Mouse (Mus musculus): ENCODE data around the gene Exoc3l2. TPM values are rescaled to one million over a fixed set of nuclear protein-coding genes. Genes with fewer than 3 reads are reported as not detected.

Gene Exoc3l2
- under 1 TPM in 1 of 2 experiments, not detected in 1; 0.49 TPM for polyA plus RNA-seq (2017; shearing (Covaris generic))

GRCm38 (mm10) chr7:19462884-19463381, at the start of gene Exoc3l2:
Exoc3l2 (plus strand) TSS chr7:19463331.

GRCm38 (mm10) chr7:19458591-19459111, 4.5 kb upstream of the Exoc3l2 start, which contains the start of gene Mark4:
Mark4 (minus strand) TSS chr7:19458821.

GRCm38 (mm10) chr7:19508150-19508923, 45.2 kb downstream of the Exoc3l2 start, which contains the start of the genes Bloc1s3 and Trappc6a:
Bloc1s3 (minus strand) TSS chr7:19508367.
Trappc6a (plus strand) TSS chr7:19508395.

GRCm38 (mm10) chr7:19517652-19518365, 54.7 kb downstream of the Exoc3l2 start, which contains the start of gene Nkpd1:
Nkpd1 (plus strand) TSS chr7:19517838.

Other genes with a start within 250 kb of the Exoc3l2 start
- gene Opa3, start 235.0 kb upstream of the Exoc3l2 start, polyA plus RNA-seq (2017; shearing (Covaris generic)), result 10 to 100 TPM; 17.5 to 19.0 TPM
- 100 to 1,000 TPM; 246 to 417 TPM for gene Vasp, start 191.5 kb upstream of the Exoc3l2 start, polyA plus RNA-seq (2017; shearing (Covaris generic))
- gene Ppm1n, start 183.3 kb upstream of the Exoc3l2 start, polyA plus RNA-seq (2017; shearing (Covaris generic)), result 1 to 10 TPM in 1 of 2 experiments, under 1 TPM in 1; 0.77 to 7.4 TPM
- under 1 TPM; 0.25 to 0.48 TPM for gene Rtn2, start 180.7 kb upstream of the Exoc3l2 start, polyA plus RNA-seq (2017; shearing (Covaris generic))
- 1 to 10 TPM in 1 of 2 experiments, under 1 TPM in 1; 0.52 to 1.4 TPM for gene Fosb, start 153.3 kb upstream of the Exoc3l2 start, polyA plus RNA-seq (2017; shearing (Covaris generic))
- gene Ercc1, start 118.6 kb upstream of the Exoc3l2 start, polyA plus RNA-seq (2017; shearing (Covaris generic)), result 10 to 100 TPM; 74.5 to 80.7 TPM
- gene Cd3eap, start 103.8 kb upstream of the Exoc3l2 start, polyA plus RNA-seq (2017; shearing (Covaris generic)), result 10 to 100 TPM; 10.2 to 19.7 TPM
- gene Ppp1r13l, start 103.6 kb upstream of the Exoc3l2 start, polyA plus RNA-seq (2017; shearing (Covaris generic)), result under 1 TPM; 0.32 to 0.49 TPM
- gene Ercc2, start 81.3 kb upstream of the Exoc3l2 start, polyA plus RNA-seq (2017; shearing (Covaris generic)), result 1 to 10 TPM; 5.6 to 7.5 TPM
- 10 to 100 TPM; 19.5 to 32.4 TPM for gene Klc3, start 59.2 kb upstream of the Exoc3l2 start, polyA plus RNA-seq (2017; shearing (Covaris generic))
- gene Ckm, start 58.6 kb upstream of the Exoc3l2 start, polyA plus RNA-seq (2017; shearing (Covaris generic)), result not detected
- 10 to 100 TPM in 1 of 2 experiments, 1 to 10 TPM in 1; 6.8 to 12.1 TPM for gene Mark4, start 4.5 kb upstream of the Exoc3l2 start, polyA plus RNA-seq (2017; shearing (Covaris generic))
- gene Bloc1s3, start 45.0 kb downstream of the Exoc3l2 start, polyA plus RNA-seq (2017; shearing (Covaris generic)), result 10 to 100 TPM; 11.1 to 14.2 TPM
- 100 to 1,000 TPM in 1 of 2 experiments, 10 to 100 TPM in 1; 98.1 to 104 TPM for gene Trappc6a, start 45.1 kb downstream of the Exoc3l2 start, polyA plus RNA-seq (2017; shearing (Covaris generic))
- gene Nkpd1, start 54.5 kb downstream of the Exoc3l2 start, polyA plus RNA-seq (2017; shearing (Covaris generic)), result under 1 TPM in 1 of 2 experiments, not detected in 1; 0.44 TPM
- gene Ppp1r37, start 99.7 kb downstream of the Exoc3l2 start, polyA plus RNA-seq (2017; shearing (Covaris generic)), result 10 to 100 TPM; 12.9 to 14.4 TPM
- 1 to 10 TPM; 1.1 to 2.9 TPM for gene Zfp296, start 114.0 kb downstream of the Exoc3l2 start, polyA plus RNA-seq (2017; shearing (Covaris generic))
- 100 to 1,000 TPM; 115 to 131 TPM for gene Gemin7, start 114.3 kb downstream of the Exoc3l2 start, polyA plus RNA-seq (2017; shearing (Covaris generic))
- 10 to 100 TPM; 49.2 to 49.9 TPM for gene Clasrp, start 141.2 kb downstream of the Exoc3l2 start, polyA plus RNA-seq (2017; shearing (Covaris generic))
- gene Relb, start 166.1 kb downstream of the Exoc3l2 start, polyA plus RNA-seq (2017; shearing (Covaris generic)), result 10 to 100 TPM; 76.1 to 91.6 TPM
- 100 to 1,000 TPM; 114 to 162 TPM for gene Clptm1, start 201.7 kb downstream of the Exoc3l2 start, polyA plus RNA-seq (2017; shearing (Covaris generic))
- under 1 TPM in 1 of 2 experiments, not detected in 1; 0.38 TPM for gene Apoc2, start 214.6 kb downstream of the Exoc3l2 start, polyA plus RNA-seq (2017; shearing (Covaris generic))
- gene Gm44805, start 218.1 kb downstream of the Exoc3l2 start, polyA plus RNA-seq (2017; shearing (Covaris generic)), result not detected
- gene Apoc4, start 218.1 kb downstream of the Exoc3l2 start, polyA plus RNA-seq (2017; shearing (Covaris generic)), result under 1 TPM in 1 of 2 experiments, not detected in 1; 0.53 TPM
- 1 to 10 TPM in 1 of 2 experiments, under 1 TPM in 1; 0.67 to 3.8 TPM for gene Apoc1, start 229.3 kb downstream of the Exoc3l2 start, polyA plus RNA-seq (2017; shearing (Covaris generic))
- 10 to 100 TPM; 30.0 to 92.3 TPM for gene Apoe, start 235.9 kb downstream of the Exoc3l2 start, polyA plus RNA-seq (2017; shearing (Covaris generic))